Mouse (Mus musculus): Measurements from ENCODE around the gene Morc3. TPM values are rescaled to one million over a fixed set of nuclear protein-coding genes. Genes with fewer than 3 reads are reported as not detected.
A peak's percentile ranks its signal among the peaks of the same experiment; 100 is the strongest.

Gene Morc3
- total RNA-seq, 2 experiments from 2014 or later, result 21.6 to 33.0 TPM

GRCm38 (mm10) chr16:93913881-93914576 is 82.1 kb downstream of the Morc3 start:
- no peak for DNase-seq (ENCODE audit: low spot score in 2 of 2)
- intact Hi-C loops (cut with DNase I), result no loop called here

GRCm38 (mm10) chr16:93915338-93915849 is 83.5 kb downstream of the Morc3 start:
- DNase-seq (ENCODE audit: low spot score in 2 of 2), result no peak
- intact Hi-C loops (cut with DNase I), result no loop called here

- intact Hi-C loops (cut with DNase I), result no loop called here
Measured at GRCm38 (mm10) chr16:93917712-93918678, 86.1 kb downstream of the Morc3 start.

GRCm38 (mm10) chr16:93918679-93919060 is 86.7 kb downstream of the Morc3 start:
- intact Hi-C loops (cut with DNase I), result no loop called here
- DNase-seq (ENCODE audit: low spot score in 2 of 2), result no peak

More at GRCm38 (mm10) chr16:93917712-93918678, 86.1 kb downstream of the Morc3 start:
- DNase-seq (ENCODE audit: low spot score in 2 of 2), result peak; percentile 74 to 77

- no peak for DNase-seq (ENCODE audit: low spot score in 2 of 2)
- intact Hi-C loops (cut with DNase I), result no loop called here
Measured at GRCm38 (mm10) chr16:93919189-93919588, 87.3 kb downstream of the Morc3 start.

- intact Hi-C loops (cut with DNase I), result no loop called here
Measured at GRCm38 (mm10) chr16:93920673-93921072, 88.8 kb downstream of the Morc3 start.

GRCm38 (mm10) chr16:93922835-93923389 is 91.0 kb downstream of the Morc3 start:
- DNase-seq (ENCODE audit: low spot score in 2 of 2), result no peak
- intact Hi-C loops (cut with DNase I), result no loop called here

More at GRCm38 (mm10) chr16:93920673-93921072, 88.8 kb downstream of the Morc3 start:
- no peak for DNase-seq (ENCODE audit: low spot score in 2 of 2)

GRCm38 (mm10) chr16:93923788-93924187 is 91.9 kb downstream of the Morc3 start:
- DNase-seq (ENCODE audit: low spot score in 2 of 2), result no peak
- intact Hi-C loops (cut with DNase I), result no loop called here

Other genes with a start within 250 kb of the Morc3 start
- 10 to 100 TPM in 1 of 2 experiments, 1 to 10 TPM in 1; 8.9 to 11.9 TPM for gene Setd4, start 228.1 kb upstream of the Morc3 start, total RNA-seq (2021)
- 10 to 100 TPM; 65.7 to 67.0 TPM for gene Cbr1, start 226.3 kb upstream of the Morc3 start, total RNA-seq (2021)
- 1 to 10 TPM; 3.1 to 3.9 TPM for gene Gm5678, start 204.0 kb upstream of the Morc3 start, total RNA-seq (2021)
- gene Cbr3, start 148.9 kb upstream of the Morc3 start, total RNA-seq (2021), result 10 to 100 TPM; 14.5 to 15.9 TPM
- 100 to 1,000 TPM in 1 of 2 experiments, 10 to 100 TPM in 1; 90.5 to 103 TPM for gene Dop1b, start 120.2 kb upstream of the Morc3 start, total RNA-seq (2021)
- gene Chaf1b, start 51.8 kb downstream of the Morc3 start, total RNA-seq (2021), result 1 to 10 TPM in 1 of 2 experiments, under 1 TPM in 1; 0.84 to 1.6 TPM
- gene Cldn14, start 176.7 kb downstream of the Morc3 start, total RNA-seq (2021), result 1 to 10 TPM; 2.0 to 2.5 TPM

Data from left cerebral cortex, postnatal 36 days (tissue).